Mouse (Mus musculus) bone marrow, adult 2 months (tissue): ENCODE results near the gene Gfra1. TPM values are rescaled to one million over a fixed set of nuclear protein-coding genes. Genes with fewer than 3 reads are reported as not detected.

Experiments used
- H3K27ac ChIP-seq: fragments of 200-500 bp; 2 replicates; pipeline ENCODE4 v1.5.1; 2012; ENCODE audit warnings: low read depth, mild to moderate bottlenecking, control low read depth, inconsistent platforms, low read length; ENCODE audit not compliant: control insufficient read depth, poor library complexity, insufficient read depth
- H3K4me1 ChIP-seq: fragments of 200-500 bp; 2 replicates; pipeline ENCODE4 v1.6.1; 2011; ENCODE audit warnings: low read length; ENCODE audit not compliant: control insufficient read depth, insufficient read depth
- H3K4me3 ChIP-seq: fragments of 200-500 bp; replicated peaks from 2 replicates; pipeline ENCODE3; 2011; ENCODE audit warnings: mild to moderate bottlenecking, low read depth, low read length, control low read depth; ENCODE audit not compliant: control insufficient read depth
- CTCF ChIP-seq: fragments of 200-500 bp; IDR thresholded peaks from 2 replicates; pipeline ENCODE4 v1.5.1; 2011; ENCODE audit warnings: low read length, control low read depth; ENCODE audit not compliant: control insufficient read depth, insufficient read depth
- POLR2A ChIP-seq: fragments of 200-500 bp; IDR thresholded peaks from 2 replicates; pipeline ENCODE4 v1.6.1; 2011; ENCODE audit warnings: low read depth, mild to moderate bottlenecking, control low read depth, low read length, borderline replicate concordance; ENCODE audit not compliant: control insufficient read depth
- WGBS: fragments of 180-500 bp; shearing (Covaris S2); methylation state at CpG from one replicate; pipeline ENCODE4 v1.1.7; 2018; 5-methylcytosine and 5-hydroxymethylcytosine counted together
- polyA plus RNA-seq: library from polyadenylated mRNA; stranded (reverse); fragments of >200 nt; gene quantifications from 2 replicates; pipeline ENCODE4 v1.2.4, GENCODE M21; 2011; ENCODE audit warnings: low replicate concordance; ENCODE audit not compliant: missing spikeins, insufficient read depth, insufficient read length

Gene Gfra1
- polyA plus RNA-seq, 1 experiment: 2.4 TPM

DNA sequence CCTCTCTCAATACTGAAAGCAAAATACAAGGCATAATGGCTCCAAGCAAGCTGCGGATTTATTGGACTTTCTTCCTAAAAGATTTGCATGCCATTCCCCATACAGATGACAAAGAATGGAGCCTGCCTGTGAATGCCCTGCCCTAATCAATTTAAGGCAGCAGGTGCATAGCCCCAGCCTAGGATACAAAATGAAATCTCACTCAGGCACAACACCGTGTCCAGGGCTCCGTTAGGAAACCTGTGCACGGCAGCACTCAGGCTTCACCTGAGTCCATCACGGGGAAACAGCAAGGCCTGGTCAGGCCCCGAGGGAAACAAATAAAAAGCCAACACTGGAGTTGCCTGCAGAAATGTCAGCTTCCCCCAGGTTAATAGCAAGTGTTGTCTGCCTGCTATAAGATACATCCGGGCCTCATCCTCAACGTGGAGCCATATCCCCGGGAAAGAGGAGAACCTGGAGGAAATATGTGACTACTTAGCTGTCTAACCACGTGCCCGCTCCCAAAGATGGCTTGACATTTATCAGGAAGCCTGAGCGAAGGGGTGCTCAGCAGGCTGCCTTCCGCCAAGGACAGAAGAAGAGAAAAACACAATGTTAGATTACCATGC lies 102.3 kb downstream of the Gfra1 start:
- WGBS: 82% methylated on average over 13 of the region's 13 CpGs
- Histone ChIP-seq H3K27ac (no peak overlapping the region), H3K4me3 (no peak overlapping the region), H3K4me1 (no peaks in the 10 kb centered on the region; the same call in 1 of the 2 replicates)
- TF ChIP-seq CTCF: no peak

DNA sequence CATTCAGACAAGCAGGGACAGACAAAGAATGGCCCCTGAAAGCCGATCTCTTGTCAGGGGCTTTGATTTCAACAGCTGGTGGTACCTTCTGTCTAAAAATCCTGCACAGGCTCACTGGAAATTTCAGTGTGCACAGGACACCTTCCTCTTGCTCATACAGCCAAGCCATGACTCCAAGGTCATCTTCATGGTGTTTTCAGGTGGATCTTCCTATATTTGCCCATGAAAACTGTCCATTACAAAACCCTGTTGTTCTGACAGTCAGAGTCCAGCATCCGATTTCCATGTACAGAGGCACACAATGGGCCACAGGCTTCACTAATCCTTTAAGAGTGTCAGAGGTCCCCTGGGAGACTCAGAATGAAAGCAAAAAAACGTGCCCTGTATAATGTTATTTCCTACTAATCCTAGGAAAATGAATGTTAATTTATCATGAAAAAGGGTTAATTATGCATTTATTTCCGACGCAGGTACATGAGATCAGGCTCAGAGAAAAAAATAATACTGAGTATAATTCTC lies 105.8 kb downstream of the Gfra1 start:
- no peak overlapping the region for H3K4me3 ChIP-seq
- WGBS: 70% methylated on average over 5 of the region's 5 CpGs
- no peak overlapping the region for H3K27ac ChIP-seq
- H3K4me1 ChIP-seq: no peaks in the 10 kb centered on the region
- TF ChIP-seq POLR2A: no peak
- no peak for TF ChIP-seq CTCF

DNA sequence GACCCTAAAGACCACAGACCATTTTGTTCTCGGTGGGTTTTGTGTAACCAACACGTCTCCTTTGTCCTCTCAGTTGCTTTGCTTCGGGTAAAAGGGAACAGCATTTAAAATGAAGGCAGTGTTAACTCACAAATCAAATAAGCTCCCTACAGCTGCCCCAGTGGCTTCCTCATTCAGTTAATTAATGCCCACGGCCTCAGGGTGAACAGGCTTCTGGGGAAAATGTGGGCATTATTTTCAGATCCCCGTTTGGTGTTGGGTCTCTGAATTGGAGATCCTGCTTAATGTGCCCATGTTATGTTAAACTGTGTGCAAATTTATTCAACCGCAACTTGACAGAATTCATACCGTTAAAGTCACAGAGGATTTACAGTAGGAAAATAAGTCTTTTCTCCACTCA lies 110.6 kb downstream of the Gfra1 start:
- 45% methylated on average over 7 of the region's 7 CpGs for WGBS
- Histone ChIP-seq H3K27ac (no peak overlapping the region), H3K4me3 (no peak overlapping the region), H3K4me1 (no peaks in the 10 kb centered on the region)
- no peak for TF ChIP-seq POLR2A
- no peak for TF ChIP-seq CTCF

DNA sequence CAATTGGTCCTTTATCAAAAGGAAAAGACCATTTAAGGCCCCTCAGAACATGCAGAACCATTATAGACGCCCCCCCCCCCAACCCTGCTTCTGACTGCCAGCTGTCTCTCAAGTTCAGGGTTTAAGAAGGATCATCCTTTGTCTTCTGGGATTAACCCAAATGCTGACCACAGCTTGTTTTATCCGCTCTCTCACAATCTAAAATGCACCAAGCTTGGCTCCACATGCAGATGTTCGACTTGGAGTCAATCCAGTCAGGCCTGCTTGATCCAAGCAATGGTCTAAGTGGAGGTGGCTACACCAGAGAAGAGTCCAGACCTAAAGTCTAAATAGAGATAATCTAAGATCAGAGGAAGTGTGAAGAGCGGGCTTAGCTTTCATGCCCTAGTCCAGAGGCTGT lies 114.4 kb downstream of the Gfra1 start:
- no peak overlapping the region for H3K4me3 ChIP-seq
- no peaks in the 10 kb centered on the region for H3K4me1 ChIP-seq
- no peak overlapping the region for H3K27ac ChIP-seq
- TF ChIP-seq POLR2A: no peak
- TF ChIP-seq CTCF: no peak
- WGBS: 75% methylated on average over 4 of the region's 4 CpGs

DNA sequence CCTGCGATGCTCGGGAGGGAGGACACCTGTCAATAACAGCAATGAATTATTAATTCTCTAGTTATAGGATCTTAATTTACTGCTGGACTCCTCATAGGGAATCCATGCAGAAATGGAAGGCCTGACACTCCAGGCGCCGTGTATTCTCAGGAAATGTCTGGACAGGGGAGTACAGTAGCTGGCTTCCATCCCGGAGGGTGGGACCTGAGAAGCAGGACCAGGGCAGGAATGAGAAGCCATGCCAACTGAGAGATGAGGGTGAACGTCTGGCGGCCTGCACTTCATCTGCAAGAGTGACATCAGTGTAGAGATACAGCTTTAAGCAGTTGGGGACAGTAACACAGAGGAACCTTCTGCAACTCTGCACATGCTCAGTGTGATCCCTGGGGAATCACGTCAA lies 115.5 kb downstream of the Gfra1 start:
- TF ChIP-seq POLR2A (no peak), CTCF (no peak)
- 85% methylated on average over 8 of the region's 8 CpGs for WGBS
- Histone ChIP-seq H3K4me1 (no peaks in the 10 kb centered on the region), H3K4me3 (no peak overlapping the region), H3K27ac (no peak overlapping the region)

DNA sequence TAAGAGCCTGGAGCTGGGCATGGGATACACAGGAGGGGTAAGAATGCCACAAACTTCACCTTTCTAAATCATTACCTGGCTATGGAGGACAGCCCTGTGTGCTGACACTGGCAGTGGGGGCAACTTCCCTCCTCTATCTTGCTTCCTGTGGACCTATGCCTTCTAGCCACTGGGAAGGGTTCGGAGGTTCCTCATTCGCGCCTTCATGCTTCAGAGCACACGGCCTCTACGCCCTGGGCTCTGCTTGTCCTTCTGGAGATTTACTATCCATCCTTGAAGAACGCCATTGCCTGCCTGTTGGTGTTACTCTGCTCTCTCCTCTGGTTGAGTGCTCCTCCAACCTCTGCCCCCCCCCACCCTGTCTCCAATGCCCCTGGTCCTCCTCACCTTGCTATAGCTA lies 118.9 kb downstream of the Gfra1 start:
- Histone ChIP-seq H3K4me3 (no peak overlapping the region), H3K4me1 (no peaks in the 10 kb centered on the region), H3K27ac (no peak overlapping the region)
- 20% methylated on average over 6 of the region's 6 CpGs for WGBS
- no peak for TF ChIP-seq POLR2A
- TF ChIP-seq CTCF: no peak

DNA sequence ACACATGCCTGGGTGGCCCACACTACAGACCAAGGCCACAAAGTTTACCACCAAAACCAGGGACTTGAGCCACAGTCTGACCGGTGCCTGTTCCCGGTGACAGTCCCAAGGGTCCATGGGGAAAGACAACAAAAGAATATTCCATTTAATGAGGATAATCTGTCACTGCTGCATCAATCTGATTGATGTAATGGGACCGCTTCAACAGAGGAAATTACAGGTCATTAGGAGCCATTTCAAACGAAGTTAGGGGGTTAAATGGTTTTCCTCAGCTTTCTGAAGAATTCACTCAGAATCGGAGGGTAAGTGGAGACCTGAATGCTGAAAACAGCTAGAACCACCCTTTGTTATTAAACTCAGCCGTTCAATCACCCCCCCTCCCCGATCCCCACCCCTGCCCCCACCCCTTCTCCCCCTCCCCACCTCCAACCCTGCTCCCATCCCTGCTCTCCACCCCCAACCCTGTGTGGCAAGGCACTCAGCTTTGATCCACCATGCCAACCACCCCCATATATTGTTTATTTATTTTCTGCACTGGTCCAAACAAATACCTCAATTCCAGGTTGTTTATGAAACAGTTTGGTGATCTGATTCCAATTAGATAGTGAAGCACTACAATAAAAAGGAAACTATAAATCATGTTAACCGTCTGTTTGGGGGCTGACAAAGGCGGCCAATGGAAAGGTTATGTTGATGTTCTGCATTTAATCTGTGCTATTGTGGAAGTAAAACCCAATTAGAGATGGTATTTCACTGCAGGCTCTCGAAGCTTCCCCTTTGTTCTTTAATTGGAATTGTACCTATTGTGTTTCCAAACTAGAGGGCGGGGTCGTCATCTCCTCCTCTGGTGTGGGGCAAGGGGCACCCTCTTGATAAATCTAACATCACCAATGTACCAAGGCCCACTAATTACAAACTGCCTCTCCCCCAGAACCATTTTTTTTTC lies 119.9 kb downstream of the Gfra1 start:
- 69% methylated on average over 12 of the region's 12 CpGs for WGBS
- H3K4me3 ChIP-seq: no peak overlapping the region
- no peaks in the 10 kb centered on the region for H3K4me1 ChIP-seq
- TF ChIP-seq CTCF: no peak
- TF ChIP-seq POLR2A: no peak
- no peak overlapping the region for H3K27ac ChIP-seq

DNA sequence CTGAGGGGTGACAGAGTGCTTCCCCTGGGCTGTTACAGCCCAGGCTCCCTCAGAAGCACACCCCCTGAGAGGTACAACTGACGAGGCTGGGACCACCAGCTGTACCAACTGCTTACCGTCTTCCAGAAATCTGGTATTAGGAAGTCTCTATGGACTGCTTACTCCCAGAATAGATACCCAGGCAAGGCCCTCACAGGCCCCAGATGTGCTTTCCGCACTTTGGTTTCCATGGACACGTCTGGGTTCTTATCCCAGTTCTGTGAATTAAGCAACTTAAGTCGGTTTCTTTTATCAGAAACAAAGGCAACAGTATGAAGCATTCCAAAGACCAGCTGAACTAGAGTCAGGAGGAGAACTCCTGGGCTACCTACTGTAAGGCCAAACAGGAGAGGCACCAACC lies 126.4 kb downstream of the Gfra1 start:
- WGBS: 78% methylated on average over 5 of the region's 5 CpGs
- Histone ChIP-seq H3K4me1 (no peaks in the 10 kb centered on the region), H3K27ac (no peak overlapping the region), H3K4me3 (no peak overlapping the region)
- TF ChIP-seq POLR2A (no peak), CTCF (no peak)
